Mouse (Mus musculus): ENCODE data around the gene Poln. TPM values are rescaled to one million over a fixed set of nuclear protein-coding genes. Genes with fewer than 3 reads are reported as not detected.

Gene Poln
- polyA plus RNA-seq, 1 experiment, result not detected

- WGBS, result 66% methylated on average over 4 of the region's 4 CpGs
- TF ChIP-seq CTCF (IDR thresholded peaks at IDR 0.05; ENCODE audit: insufficient read depth, low read depth, low read length), result no peak
- TF ChIP-seq POLR2A (IDR thresholded peaks at IDR 0.05; ENCODE audit: insufficient read depth, low read depth, low read length), result no peak
- Histone ChIP-seq H3K4me1 (ENCODE audit: control insufficient read depth, insufficient read depth, low read length) (no peaks in the 10 kb centered on the region), H3K4me3 (ENCODE audit: insufficient read depth, low read depth, low read length) (no peak overlapping the region), H3K27ac (ENCODE audit: insufficient read depth, low read depth, low read length) (no peak overlapping the region)
Measured at GRCm38 (mm10) chr5:34202006-34202405, 32.8 kb upstream of the Poln start.

- H3K27ac ChIP-seq (ENCODE audit: insufficient read depth, low read depth, low read length), result no peak overlapping the region; the same call in 1 of the 2 replicates
- 30% methylated on average over 2 of the region's 2 CpGs for WGBS
- no peak overlapping the region for H3K4me3 ChIP-seq (ENCODE audit: insufficient read depth, low read depth, low read length)
- no peak for TF ChIP-seq POLR2A (IDR thresholded peaks at IDR 0.05; ENCODE audit: insufficient read depth, low read depth, low read length)
- TF ChIP-seq CTCF (IDR thresholded peaks at IDR 0.05; ENCODE audit: insufficient read depth, low read depth, low read length), result no peak
- no peaks in the 10 kb centered on the region for H3K4me1 ChIP-seq (ENCODE audit: control insufficient read depth, insufficient read depth, low read length)
Measured at GRCm38 (mm10) chr5:34201396-34201795, 32.1 kb upstream of the Poln start.

- TF ChIP-seq CTCF (IDR thresholded peaks at IDR 0.05; ENCODE audit: insufficient read depth, low read depth, low read length) (no peak), POLR2A (IDR thresholded peaks at IDR 0.05; ENCODE audit: insufficient read depth, low read depth, low read length) (no peak)
- WGBS, result 85% methylated on average over 6 of the region's 6 CpGs
- H3K4me3 ChIP-seq (ENCODE audit: insufficient read depth, low read depth, low read length), result no peak overlapping the region
- peaks cover 4% of the 10 kb centered on the region; the same call in 1 of the 2 replicates for H3K4me1 ChIP-seq (ENCODE audit: control insufficient read depth, insufficient read depth, low read length)
- no peak overlapping the region for H3K27ac ChIP-seq (ENCODE audit: insufficient read depth, low read depth, low read length)
Measured at GRCm38 (mm10) chr5:34198615-34199014, 29.4 kb upstream of the Poln start.

- Histone ChIP-seq H3K4me3 (ENCODE audit: insufficient read depth, low read depth, low read length) (no peak overlapping the region), H3K4me1 (ENCODE audit: control insufficient read depth, insufficient read depth, low read length) (peaks cover 4% of the 10 kb centered on the region; the same call in 1 of the 2 replicates), H3K27ac (ENCODE audit: insufficient read depth, low read depth, low read length) (no peak overlapping the region)
- TF ChIP-seq CTCF (IDR thresholded peaks at IDR 0.05; ENCODE audit: insufficient read depth, low read depth, low read length) (no peak), POLR2A (IDR thresholded peaks at IDR 0.05; ENCODE audit: insufficient read depth, low read depth, low read length) (no peak)
- WGBS, result 76% methylated on average over 4 of the region's 4 CpGs
Measured at GRCm38 (mm10) chr5:34197243-34197642, 28.0 kb upstream of the Poln start.

GRCm38 (mm10) chr5:34196423-34196822 lies 27.2 kb upstream of the Poln start:
- TF ChIP-seq CTCF (IDR thresholded peaks at IDR 0.05; ENCODE audit: insufficient read depth, low read depth, low read length) (no peak), POLR2A (IDR thresholded peaks at IDR 0.05; ENCODE audit: insufficient read depth, low read depth, low read length) (no peak)
- no peak overlapping the region for H3K27ac ChIP-seq (ENCODE audit: insufficient read depth, low read depth, low read length)
- H3K4me1 ChIP-seq (ENCODE audit: control insufficient read depth, insufficient read depth, low read length), result peaks cover 4% of the 10 kb centered on the region; the same call in 1 of the 2 replicates
- no peak overlapping the region for H3K4me3 ChIP-seq (ENCODE audit: insufficient read depth, low read depth, low read length)
- WGBS, result 78% methylated on average over 7 of the region's 7 CpGs

- TF ChIP-seq CTCF (IDR thresholded peaks at IDR 0.05; ENCODE audit: insufficient read depth, low read depth, low read length) (no peak), POLR2A (IDR thresholded peaks at IDR 0.05; ENCODE audit: insufficient read depth, low read depth, low read length) (no peak)
- peaks cover 4% of the 10 kb centered on the region; the same call in 1 of the 2 replicates for H3K4me1 ChIP-seq (ENCODE audit: control insufficient read depth, insufficient read depth, low read length)
- WGBS, result 95% methylated on average over 12 of the region's 12 CpGs
- no peak overlapping the region for H3K27ac ChIP-seq (ENCODE audit: insufficient read depth, low read depth, low read length)
- no peak overlapping the region for H3K4me3 ChIP-seq (ENCODE audit: insufficient read depth, low read depth, low read length)
Measured at GRCm38 (mm10) chr5:34195786-34196185, 26.5 kb upstream of the Poln start.

GRCm38 (mm10) chr5:34194975-34195662 lies 25.9 kb upstream of the Poln start:
- 0 out of 2 replicates have a peak overlapping the region, but pooled peaks have one; percentile 43 for H3K27ac ChIP-seq (ENCODE audit: insufficient read depth, low read depth, low read length)
- H3K4me3 ChIP-seq (ENCODE audit: insufficient read depth, low read depth, low read length), result no peak overlapping the region
- 65% methylated on average over 6 of the region's 6 CpGs for WGBS

GRCm38 (mm10) chr5:34194426-34194825 lies 25.2 kb upstream of the Poln start:
- Histone ChIP-seq H3K27ac (ENCODE audit: insufficient read depth, low read depth, low read length) (no peak overlapping the region), H3K4me3 (ENCODE audit: insufficient read depth, low read depth, low read length) (no peak overlapping the region), H3K4me1 (ENCODE audit: control insufficient read depth, insufficient read depth, low read length) (peaks cover 7% of the 10 kb centered on the region)
- TF ChIP-seq CTCF (IDR thresholded peaks at IDR 0.05; ENCODE audit: insufficient read depth, low read depth, low read length), result no peak
- TF ChIP-seq POLR2A (IDR thresholded peaks at IDR 0.05; ENCODE audit: insufficient read depth, low read depth, low read length), result no peak
- WGBS, result 62% methylated on average over 1 of the region's 1 CpGs

More at GRCm38 (mm10) chr5:34194975-34195662, 25.9 kb upstream of the Poln start:
- TF ChIP-seq POLR2A (IDR thresholded peaks at IDR 0.05; ENCODE audit: insufficient read depth, low read depth, low read length), result no peak
- TF ChIP-seq CTCF (IDR thresholded peaks at IDR 0.05; ENCODE audit: insufficient read depth, low read depth, low read length), result no peak
- H3K4me1 ChIP-seq (ENCODE audit: control insufficient read depth, insufficient read depth, low read length), result peaks cover 4% of the 10 kb centered on the region; the same call in 1 of the 2 replicates

- peak; percentile 32; the same call in 1 of the 2 replicates for TF ChIP-seq CTCF (IDR thresholded peaks at IDR 0.05; ENCODE audit: insufficient read depth, low read depth, low read length)
- TF ChIP-seq POLR2A (IDR thresholded peaks at IDR 0.05; ENCODE audit: insufficient read depth, low read depth, low read length), result no peak
- Histone ChIP-seq H3K27ac (ENCODE audit: insufficient read depth, low read depth, low read length) (no peak overlapping the region), H3K4me1 (ENCODE audit: control insufficient read depth, insufficient read depth, low read length) (peaks cover 16% of the 10 kb centered on the region), H3K4me3 (ENCODE audit: insufficient read depth, low read depth, low read length) (no peak overlapping the region)
- WGBS, result 58% methylated on average over 4 of the region's 4 CpGs
Measured at GRCm38 (mm10) chr5:34191843-34192242, 22.6 kb upstream of the Poln start.
